Mouse (Mus musculus): ENCODE measurements around the gene Itga5.
A peak's percentile ranks its signal among the peaks of the same experiment; 100 is the strongest.

Gene Itga5

GRCm38 (mm10) chr15:103310365-103310910 is 56.1 kb downstream of the Itga5 start, which contains the start of gene Gpr84:
TSS of gene Gpr84 (minus strand) at chr15:103310612.
- no peak for DNase-seq (ENCODE audit: low spot score)

- no peak for DNase-seq (ENCODE audit: low spot score)
These were observed 57.5 kb downstream of the Itga5 start for GRCm38 (mm10) chr15:103308876-103309580.

GRCm38 (mm10) chr15:103308056-103308875 is 58.3 kb downstream of the Itga5 start:
- no peak for DNase-seq (ENCODE audit: low spot score)

- DNase-seq (ENCODE audit: low spot score) = peak; percentile 98
These were observed 59.4 kb downstream of the Itga5 start for GRCm38 (mm10) chr15:103307125-103307524.

DNA sequence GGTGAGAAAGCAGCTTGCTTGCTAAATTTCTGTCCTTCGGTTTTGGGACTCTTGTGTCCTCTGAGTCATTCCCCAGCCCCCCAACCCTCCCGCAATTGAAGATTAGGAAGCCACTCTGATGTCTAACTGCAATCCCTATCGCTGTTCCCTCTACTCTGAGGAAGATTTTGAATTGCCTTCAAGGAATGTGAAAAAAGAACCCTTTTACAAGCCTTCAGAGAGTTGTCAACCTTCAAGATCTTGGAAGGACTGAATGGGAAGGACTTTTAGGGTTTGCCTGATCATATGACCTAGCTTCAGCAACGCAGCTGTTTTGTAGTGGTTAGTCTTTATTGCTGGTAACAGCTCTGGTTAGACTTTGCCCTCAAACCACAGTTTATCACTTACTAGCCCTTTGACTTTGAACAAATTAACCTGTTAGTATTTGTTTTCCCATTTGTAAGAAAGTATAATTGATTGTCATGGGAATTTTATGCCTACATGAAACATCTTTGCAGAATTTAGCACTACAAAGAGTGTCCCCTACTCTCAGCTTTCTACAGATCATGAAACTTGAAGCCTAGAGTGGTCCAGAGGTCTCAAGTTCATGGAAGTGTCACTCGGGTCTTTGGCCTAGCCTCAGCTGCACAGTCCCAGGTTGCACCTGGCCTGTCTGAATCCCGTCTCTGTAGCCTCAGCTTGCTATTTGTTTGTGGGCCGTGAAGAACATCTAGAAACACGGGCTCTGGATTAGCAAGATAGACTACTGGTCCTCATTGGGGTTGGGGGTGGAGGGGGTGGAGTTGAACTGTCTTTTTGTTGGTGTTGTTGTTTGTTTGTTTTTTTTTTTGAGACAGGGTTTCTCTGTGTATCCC is 60.5 kb downstream of the Itga5 start:
- DNase-seq (ENCODE audit: low spot score) = no peak

DNA sequence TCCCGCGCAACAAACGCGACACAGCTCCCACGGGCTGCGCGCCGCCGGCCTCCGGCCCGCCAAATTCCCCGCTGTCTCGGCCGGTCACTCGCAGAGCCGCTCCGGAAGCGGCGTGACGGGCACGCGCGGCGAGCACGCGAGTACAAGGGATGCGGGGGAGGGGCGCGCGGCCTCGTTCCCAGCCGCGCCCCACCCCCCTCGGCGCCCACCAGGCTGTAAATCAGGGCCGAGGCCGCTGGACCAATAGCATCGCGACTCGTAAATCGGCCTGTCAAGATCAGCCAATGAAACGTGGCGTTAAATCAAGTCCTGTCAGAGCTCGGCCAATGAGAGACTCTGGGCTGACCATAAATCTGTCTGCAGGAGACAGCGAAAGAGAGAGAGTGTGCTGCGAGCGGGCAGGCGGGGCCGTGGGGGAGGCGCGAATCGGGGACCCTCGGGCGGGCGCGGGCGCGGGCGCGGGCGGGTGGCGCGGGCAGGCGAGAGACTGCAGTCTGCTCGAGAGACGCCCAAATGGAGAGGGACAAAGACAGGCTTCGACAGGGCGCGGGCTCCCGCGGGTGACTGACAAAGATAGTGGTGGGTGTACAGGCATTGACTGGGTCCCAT is 61.4 kb downstream of the Itga5 start:
- DNase-seq (ENCODE audit: low spot score) = peak; percentile 99

- DNase-seq (ENCODE audit: low spot score) = peak; percentile 47
These were observed 62.0 kb downstream of the Itga5 start for GRCm38 (mm10) chr15:103304616-103304969.

GRCm38 (mm10) chr15:103303916-103304615 is 62.5 kb downstream of the Itga5 start:
- peak; percentile 72 for DNase-seq (ENCODE audit: low spot score)

DNA sequence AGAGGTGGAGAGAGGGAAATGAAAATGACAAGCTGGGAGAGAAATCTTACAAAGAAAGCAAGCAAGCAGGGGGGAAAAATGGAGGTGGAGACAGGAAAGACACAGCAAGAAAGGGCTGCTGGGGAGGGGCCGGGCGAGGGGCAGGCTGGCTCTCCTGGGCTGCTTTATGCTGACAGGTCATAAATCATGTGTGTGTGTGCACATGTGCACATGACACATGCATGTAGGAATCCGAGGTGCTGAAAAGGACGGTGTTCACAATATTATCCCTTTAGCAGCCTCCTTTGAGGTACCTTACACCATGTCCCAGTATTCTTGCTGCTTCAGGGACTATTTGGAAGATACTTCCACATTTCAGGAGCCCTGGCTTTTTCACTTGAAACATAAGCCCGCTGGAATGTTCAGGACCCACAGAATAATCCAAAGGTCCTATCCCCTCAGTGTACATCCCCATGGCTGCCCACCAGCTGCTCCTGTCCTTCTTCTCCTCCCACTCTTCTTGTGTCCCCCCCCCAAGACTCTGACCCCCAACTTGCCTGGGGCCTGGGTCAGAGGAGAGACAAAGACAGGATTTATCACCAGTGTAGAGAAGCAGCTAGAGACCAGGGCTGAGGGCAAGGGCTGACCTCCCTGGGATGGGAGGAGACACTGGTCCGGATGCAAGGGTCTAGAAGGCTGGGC is 64.1 kb downstream of the Itga5 start:
- DNase-seq (ENCODE audit: low spot score) = no peak

GRCm38 (mm10) chr15:103301547-103302340 is 64.8 kb downstream of the Itga5 start:
- DNase-seq (ENCODE audit: low spot score) = no peak

- DNase-seq (ENCODE audit: low spot score) = peak; percentile 81
These were observed 65.5 kb downstream of the Itga5 start for GRCm38 (mm10) chr15:103301046-103301445.

DNA sequence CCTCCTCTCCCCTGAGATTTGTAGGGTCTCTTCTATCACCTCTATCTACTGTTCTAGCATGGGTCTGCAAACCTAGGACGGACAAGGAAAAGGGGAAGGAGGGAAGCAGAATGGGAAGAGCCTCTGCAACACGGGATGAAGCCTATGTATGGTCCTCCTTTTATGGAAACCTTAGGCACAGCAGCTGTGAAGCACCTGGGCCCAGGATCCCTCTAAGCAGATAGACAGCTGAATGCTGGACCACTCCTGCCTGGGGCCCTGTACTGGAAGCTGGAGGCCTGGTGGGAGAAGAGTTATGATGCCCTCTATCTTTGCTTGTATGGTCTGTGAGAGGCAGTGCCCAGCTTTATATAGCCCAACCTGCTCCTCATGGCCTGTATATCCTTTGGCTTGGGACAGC is 66.0 kb downstream of the Itga5 start:
- DNase-seq (ENCODE audit: low spot score) = no peak

DNA sequence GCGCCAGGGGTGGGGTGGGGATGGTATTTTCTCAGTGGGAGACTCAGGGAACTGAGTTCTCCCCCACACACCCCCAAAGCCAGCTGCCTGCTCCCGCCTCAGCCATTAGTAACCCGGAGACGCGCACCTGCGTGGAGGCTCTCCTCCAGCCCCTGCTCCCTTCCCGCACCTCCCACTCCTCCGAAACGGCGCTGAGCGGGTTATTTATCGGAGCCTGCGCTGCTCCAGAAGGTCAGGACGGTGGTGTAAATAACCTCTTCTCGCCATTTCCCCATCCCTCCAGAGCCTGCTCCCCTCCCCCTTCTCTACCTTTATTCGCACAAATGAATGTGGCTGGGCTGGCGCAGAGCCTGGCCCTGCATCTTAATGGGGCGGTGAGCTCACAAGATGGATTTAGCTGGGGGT is 66.5 kb downstream of the Itga5 start:
- peak; percentile 56 for DNase-seq (ENCODE audit: low spot score)

GRCm38 (mm10) chr15:103299644-103300043 is 66.9 kb downstream of the Itga5 start:
- no peak for DNase-seq (ENCODE audit: low spot score)

GRCm38 (mm10) chr15:103298861-103299616 is 67.5 kb downstream of the Itga5 start:
- no peak for DNase-seq (ENCODE audit: low spot score)

GRCm38 (mm10) chr15:103298026-103298425 is 68.5 kb downstream of the Itga5 start:
- no peak for DNase-seq (ENCODE audit: low spot score)

GRCm38 (mm10) chr15:103297313-103297712 is 69.2 kb downstream of the Itga5 start:
- DNase-seq (ENCODE audit: low spot score) = no peak

DNA sequence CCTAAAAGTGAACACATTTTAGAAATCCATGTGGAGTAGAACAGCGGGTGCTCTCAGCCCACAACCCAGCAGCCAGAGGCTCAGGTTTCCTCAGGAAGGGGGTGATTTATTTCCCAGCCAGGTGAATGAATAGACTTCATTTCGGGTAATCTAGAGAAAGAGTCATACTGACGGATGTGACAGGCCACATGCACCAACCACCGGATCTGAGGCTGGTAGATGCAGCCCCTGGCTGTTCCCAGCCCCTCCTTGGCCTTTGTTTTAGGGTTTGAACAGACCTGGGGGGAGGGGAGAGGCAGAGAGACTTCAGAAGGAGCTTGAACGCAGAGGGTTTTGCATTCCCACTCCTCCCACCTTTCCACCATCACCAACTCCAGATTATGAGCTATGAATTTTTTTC is 70.7 kb downstream of the Itga5 start:
- DNase-seq (ENCODE audit: low spot score) = no peak

DNA sequence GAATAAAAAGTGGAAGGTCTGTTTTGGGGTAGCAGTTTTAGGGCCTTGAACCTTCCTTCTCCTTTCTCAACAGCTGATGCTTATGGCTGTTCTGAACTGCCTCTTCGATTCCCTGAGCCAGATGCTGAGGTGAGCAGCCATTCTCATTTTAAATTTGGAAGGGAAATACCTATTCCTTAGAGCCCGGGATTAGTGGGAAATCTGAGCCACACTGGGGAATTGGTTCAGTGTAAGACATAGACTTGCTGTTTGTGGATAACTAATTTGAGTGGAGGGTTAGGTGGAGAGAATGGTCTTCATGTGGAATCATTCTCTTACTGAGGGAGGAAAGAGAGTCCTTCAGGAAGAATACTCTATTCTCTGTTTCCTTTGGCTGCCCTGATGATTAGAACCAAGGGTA is 71.9 kb downstream of the Itga5 start:
- no peak for DNase-seq (ENCODE audit: low spot score)

All from MN1 (cell line).